Mouse (Mus musculus): ENCODE measurements around the gene Exoc8. TPM values are rescaled to one million over a fixed set of nuclear protein-coding genes. Genes with fewer than 3 reads are reported as not detected.

The Exoc8 gene
- polyA plus RNA-seq, 1 experiment = 0.18 TPM

- H3K27me3 ChIP-seq (ENCODE audit: control insufficient read depth) = no peaks in the 10 kb centered on the region
- no peak overlapping the region for H3K4me3 ChIP-seq (replicated peaks)
- no peaks in the 10 kb centered on the region; the same call in 1 of the 2 replicates for H3K36me3 ChIP-seq (ENCODE audit: control insufficient read depth)
- TF ChIP-seq TAL1 (IDR thresholded peaks at IDR 0.05; ENCODE audit: low read length) (no peak), GATA1 (IDR thresholded peaks at IDR 0.05; ENCODE audit: low read length) (no peak)
- no peaks in the 10 kb centered on the region; the same call in 1 of the 2 replicates for H3K9me3 ChIP-seq (ENCODE audit: control insufficient read depth, low read length)
- H3K4me1 ChIP-seq (ENCODE audit: control insufficient read depth) = peaks cover 19% of the 10 kb centered on the region
Measured at GRCm38 (mm10) chr8:124929006-124929405, 31.5 kb upstream of the Exoc8 start.

GRCm38 (mm10) chr8:124926351-124926771 lies 28.9 kb upstream of the Exoc8 start:
- Histone ChIP-seq H3K9me3 (ENCODE audit: control insufficient read depth, low read length) (no peaks in the 10 kb centered on the region; the same call in 1 of the 2 replicates), H3K4me3 (replicated peaks) (no peak overlapping the region), H3K4me1 (ENCODE audit: control insufficient read depth) (peaks cover 27% of the 10 kb centered on the region), H3K27me3 (ENCODE audit: control insufficient read depth) (no peaks in the 10 kb centered on the region), H3K36me3 (ENCODE audit: control insufficient read depth) (no peaks in the 10 kb centered on the region; the same call in 1 of the 2 replicates)
- TF ChIP-seq TAL1 (IDR thresholded peaks at IDR 0.05; ENCODE audit: low read length) (no peak), GATA1 (IDR thresholded peaks at IDR 0.05; ENCODE audit: low read length) (no peak)

- Histone ChIP-seq H3K27me3 (ENCODE audit: control insufficient read depth) (no peaks in the 10 kb centered on the region), H3K4me3 (replicated peaks) (no peak overlapping the region), H3K9me3 (ENCODE audit: control insufficient read depth, low read length) (no peaks in the 10 kb centered on the region; the same call in 1 of the 2 replicates), H3K4me1 (ENCODE audit: control insufficient read depth) (peaks cover 27% of the 10 kb centered on the region), H3K36me3 (ENCODE audit: control insufficient read depth) (no peaks in the 10 kb centered on the region; the same call in 1 of the 2 replicates)
- no peak for TF ChIP-seq TAL1 (IDR thresholded peaks at IDR 0.05; ENCODE audit: low read length)
- no peak for TF ChIP-seq GATA1 (IDR thresholded peaks at IDR 0.05; ENCODE audit: low read length)
Measured at GRCm38 (mm10) chr8:124925544-124926266, 28.2 kb upstream of the Exoc8 start.

GRCm38 (mm10) chr8:124923971-124924652 lies 26.6 kb upstream of the Exoc8 start:
- H3K4me1 ChIP-seq (ENCODE audit: control insufficient read depth) = peaks cover 24% of the 10 kb centered on the region
- H3K27me3 ChIP-seq (ENCODE audit: control insufficient read depth) = no peaks in the 10 kb centered on the region
- no peak overlapping the region for H3K4me3 ChIP-seq (replicated peaks)
- H3K36me3 ChIP-seq (ENCODE audit: control insufficient read depth) = no peaks in the 10 kb centered on the region; the same call in 1 of the 2 replicates
- H3K9me3 ChIP-seq (ENCODE audit: control insufficient read depth, low read length) = no peaks in the 10 kb centered on the region
- TF ChIP-seq GATA1 (IDR thresholded peaks at IDR 0.05; ENCODE audit: low read length) = no peak
- no peak for TF ChIP-seq TAL1 (IDR thresholded peaks at IDR 0.05; ENCODE audit: low read length)

- Histone ChIP-seq H3K4me3 (replicated peaks) (no peak overlapping the region), H3K36me3 (ENCODE audit: control insufficient read depth) (no peaks in the 10 kb centered on the region), H3K4me1 (ENCODE audit: control insufficient read depth) (peaks cover 24% of the 10 kb centered on the region), H3K9me3 (ENCODE audit: control insufficient read depth, low read length) (no peaks in the 10 kb centered on the region), H3K27me3 (ENCODE audit: control insufficient read depth) (no peaks in the 10 kb centered on the region)
- TF ChIP-seq TAL1 (IDR thresholded peaks at IDR 0.05; ENCODE audit: low read length) = no peak
- no peak for TF ChIP-seq GATA1 (IDR thresholded peaks at IDR 0.05; ENCODE audit: low read length)
Measured at GRCm38 (mm10) chr8:124922490-124923089, 25.1 kb upstream of the Exoc8 start.

- Histone ChIP-seq H3K9me3 (ENCODE audit: control insufficient read depth, low read length) (no peaks in the 10 kb centered on the region), H3K4me1 (ENCODE audit: control insufficient read depth) (peaks cover 22% of the 10 kb centered on the region), H3K36me3 (ENCODE audit: control insufficient read depth) (no peaks in the 10 kb centered on the region), H3K27me3 (ENCODE audit: control insufficient read depth) (no peaks in the 10 kb centered on the region), H3K4me3 (replicated peaks) (no peak overlapping the region)
- TF ChIP-seq GATA1 (IDR thresholded peaks at IDR 0.05; ENCODE audit: low read length) (no peak), TAL1 (IDR thresholded peaks at IDR 0.05; ENCODE audit: low read length) (no peak)
Measured at GRCm38 (mm10) chr8:124921369-124922279, 24.1 kb upstream of the Exoc8 start.

- Histone ChIP-seq H3K9me3 (ENCODE audit: control insufficient read depth, low read length) (no peaks in the 10 kb centered on the region; the same call in 1 of the 2 replicates), H3K27me3 (ENCODE audit: control insufficient read depth) (no peaks in the 10 kb centered on the region), H3K4me3 (replicated peaks) (no peak overlapping the region), H3K4me1 (ENCODE audit: control insufficient read depth) (peaks cover 7% of the 10 kb centered on the region), H3K36me3 (ENCODE audit: control insufficient read depth) (peaks cover 19% of the 10 kb centered on the region)
- TF ChIP-seq GATA1 (IDR thresholded peaks at IDR 0.05; ENCODE audit: low read length) (no peak), TAL1 (IDR thresholded peaks at IDR 0.05; ENCODE audit: low read length) (no peak)
Measured at GRCm38 (mm10) chr8:124917741-124918484, 20.4 kb upstream of the Exoc8 start.

GRCm38 (mm10) chr8:124914061-124914460 lies 16.6 kb upstream of the Exoc8 start:
- H3K9me3 ChIP-seq (ENCODE audit: control insufficient read depth, low read length) = peaks cover 5% of the 10 kb centered on the region
- H3K4me1 ChIP-seq (ENCODE audit: control insufficient read depth) = no peaks in the 10 kb centered on the region
- no peak overlapping the region for H3K4me3 ChIP-seq (replicated peaks)
- TF ChIP-seq TAL1 (IDR thresholded peaks at IDR 0.05; ENCODE audit: low read length) = no peak
- TF ChIP-seq GATA1 (IDR thresholded peaks at IDR 0.05; ENCODE audit: low read length) = no peak
- no peaks in the 10 kb centered on the region for H3K27me3 ChIP-seq (ENCODE audit: control insufficient read depth)
- peaks cover 53% of the 10 kb centered on the region for H3K36me3 ChIP-seq (ENCODE audit: control insufficient read depth)

Measured in erythroblast, embryonic 14.5 days (primary cell).